Mouse (Mus musculus) erythroblast, embryonic 14.5 days (primary cell): Measurements from ENCODE around the gene Zbtb34.

Experiments
- GATA1 ChIP-seq: IDR thresholded peaks from 2 replicates; pipeline ENCODE4 v1.6.1; 2012; ENCODE audit warnings: low read length, inconsistent platforms, mixed read lengths
- TAL1 ChIP-seq: IDR thresholded peaks from 3 replicates; pipeline ENCODE4 v1.6.1; 2012; ENCODE audit warnings: low read length, inconsistent platforms, mixed read lengths

- TF ChIP-seq GATA1 (no peak), TAL1 (no peak)
These were observed 28.5 kb upstream of the Zbtb34 start for GRCm38 (mm10) chr2:33459660-33460059.
